Mouse (Mus musculus): ENCODE measurements at regions not wholly inside any gene's neighbourhood (a gene's known extent, or its start where the extent isn't known, plus 50 kb on each side); places are given as distances from the start of the nearest gene placed in this dataset.
"Not testable (repeated sequence)": the region's sequence is repeated elsewhere in the genome, so short reads cannot be mapped to it uniquely, and the experiment has no call there.

GRCm38 (mm10) chr13:75384631-75385340 is 295.2 kb downstream of the Pcsk1 start:
- WGBS = 76% methylated on average over 4 of the region's 4 CpGs
- no peak overlapping the region for H3K4me3 ChIP-seq (replicated peaks; ENCODE audit: low read length)
- no peak overlapping the region for H3K27ac ChIP-seq
- H3K4me1 ChIP-seq (replicated peaks; ENCODE audit: control insufficient read depth, insufficient read depth, low read length) = no peaks in the 10 kb centered on the region
- H3K27me3 ChIP-seq (ENCODE audit: control insufficient read depth, insufficient read depth, low read length) = no peaks in the 10 kb centered on the region
- DNase-seq (ENCODE audit: low spot score) = no peak
- no peaks in the 10 kb centered on the region for H3K9me3 ChIP-seq (ENCODE audit: control insufficient read depth, low read length)
- no peaks in the 10 kb centered on the region for H3K36me3 ChIP-seq (replicated peaks; ENCODE audit: control insufficient read depth, insufficient read depth)
- H3K4me2 ChIP-seq (replicated peaks) = no peak overlapping the region
- no peak overlapping the region for H3K9ac ChIP-seq
- ATAC-seq (ENCODE audit: low FRiP score) = no peak

- no peak overlapping the region for H3K9ac ChIP-seq
- H3K36me3 ChIP-seq (replicated peaks; ENCODE audit: control insufficient read depth, insufficient read depth) = no peaks in the 10 kb centered on the region
- H3K9me3 ChIP-seq (ENCODE audit: control insufficient read depth, low read length) = no peaks in the 10 kb centered on the region
- WGBS = 95% methylated on average over 1 of the region's 1 CpGs
- H3K4me2 ChIP-seq (replicated peaks) = no peak overlapping the region
- no peak overlapping the region for H3K27ac ChIP-seq
- DNase-seq (ENCODE audit: low spot score) = no peak
- no peak for ATAC-seq (ENCODE audit: low FRiP score)
- no peak overlapping the region for H3K4me3 ChIP-seq (replicated peaks; ENCODE audit: low read length)
- H3K27me3 ChIP-seq (ENCODE audit: control insufficient read depth, insufficient read depth, low read length) = no peaks in the 10 kb centered on the region
- no peaks in the 10 kb centered on the region for H3K4me1 ChIP-seq (replicated peaks; ENCODE audit: control insufficient read depth, insufficient read depth, low read length)
Measured at GRCm38 (mm10) chr13:75389211-75389610, 299.6 kb downstream of the Pcsk1 start.

GRCm38 (mm10) chr13:75390177-75390576 is 300.6 kb downstream of the Pcsk1 start:
- Histone ChIP-seq H3K4me3 (replicated peaks; ENCODE audit: low read length) (no peak overlapping the region), H3K9ac (no peak overlapping the region), H3K36me3 (replicated peaks; ENCODE audit: control insufficient read depth, insufficient read depth) (no peaks in the 10 kb centered on the region), H3K27me3 (ENCODE audit: control insufficient read depth, insufficient read depth, low read length) (no peaks in the 10 kb centered on the region), H3K4me2 (replicated peaks) (no peak overlapping the region), H3K4me1 (replicated peaks; ENCODE audit: control insufficient read depth, insufficient read depth, low read length) (no peaks in the 10 kb centered on the region), H3K9me3 (ENCODE audit: control insufficient read depth, low read length) (no peaks in the 10 kb centered on the region), H3K27ac (no peak overlapping the region)
- DNase-seq (ENCODE audit: low spot score) = no peak
- 100% methylated on average over 1 of the region's 1 CpGs for WGBS
- no peak for ATAC-seq (ENCODE audit: low FRiP score)

GRCm38 (mm10) chr13:75399846-75400245 is 306.7 kb upstream of the Ell2 start:
- not testable (repeated sequence) for H3K36me3 ChIP-seq (replicated peaks; ENCODE audit: control insufficient read depth, insufficient read depth); H3K4me3 ChIP-seq (replicated peaks; ENCODE audit: low read length); H3K9me3 ChIP-seq (ENCODE audit: control insufficient read depth, low read length); H3K4me1 ChIP-seq (replicated peaks; ENCODE audit: control insufficient read depth, insufficient read depth, low read length); H3K9ac ChIP-seq; ATAC-seq (ENCODE audit: low FRiP score); H3K4me2 ChIP-seq (replicated peaks); DNase-seq (ENCODE audit: low spot score); H3K27ac ChIP-seq; H3K27me3 ChIP-seq (ENCODE audit: control insufficient read depth, insufficient read depth, low read length)
- 88% methylated on average over 3 of the region's 3 CpGs for WGBS

GRCm38 (mm10) chr13:75420726-75421125 is 285.8 kb upstream of the Ell2 start:
- Histone ChIP-seq H3K36me3 (replicated peaks; ENCODE audit: control insufficient read depth, insufficient read depth) (no peaks in the 10 kb centered on the region), H3K27ac (no peak overlapping the region), H3K4me3 (replicated peaks; ENCODE audit: low read length) (no peak overlapping the region), H3K4me1 (replicated peaks; ENCODE audit: control insufficient read depth, insufficient read depth, low read length) (no peaks in the 10 kb centered on the region), H3K4me2 (replicated peaks) (no peak overlapping the region), H3K9me3 (ENCODE audit: control insufficient read depth, low read length) (no peaks in the 10 kb centered on the region), H3K27me3 (ENCODE audit: control insufficient read depth, insufficient read depth, low read length) (no peaks in the 10 kb centered on the region), H3K9ac (no peak overlapping the region)
- ATAC-seq (ENCODE audit: low FRiP score) (no peak), DNase-seq (ENCODE audit: low spot score) (no peak)
- 85% methylated on average over 2 of the region's 2 CpGs for WGBS

- Histone ChIP-seq H3K4me2 (replicated peaks) (no peak overlapping the region), H3K4me1 (replicated peaks; ENCODE audit: control insufficient read depth, insufficient read depth, low read length) (no peaks in the 10 kb centered on the region), H3K27me3 (ENCODE audit: control insufficient read depth, insufficient read depth, low read length) (no peaks in the 10 kb centered on the region), H3K9me3 (ENCODE audit: control insufficient read depth, low read length) (no peaks in the 10 kb centered on the region), H3K9ac (no peak overlapping the region), H3K27ac (no peak overlapping the region), H3K36me3 (replicated peaks; ENCODE audit: control insufficient read depth, insufficient read depth) (no peaks in the 10 kb centered on the region), H3K4me3 (replicated peaks; ENCODE audit: low read length) (no peak overlapping the region)
- whole genome bisulfite sequencing = 47% methylated on average over 3 of the region's 3 CpGs
- DNase-seq (ENCODE audit: low spot score) = peak; percentile 49
- no peak for ATAC-seq (ENCODE audit: low FRiP score)
Measured at GRCm38 (mm10) chr13:75426971-75427370, 279.6 kb upstream of the Ell2 start.

GRCm38 (mm10) chr13:75439170-75439569 is 267.4 kb upstream of the Ell2 start:
- 86% methylated on average over 2 of the region's 2 CpGs for WGBS
- ATAC-seq (ENCODE audit: low FRiP score) = no peak
- no peak overlapping the region for H3K27ac ChIP-seq

GRCm38 (mm10) chr13:75440051-75440450 is 266.5 kb upstream of the Ell2 start:
- H3K36me3 ChIP-seq (replicated peaks; ENCODE audit: control insufficient read depth, insufficient read depth) = no peaks in the 10 kb centered on the region
- H3K4me2 ChIP-seq (replicated peaks) = no peak overlapping the region
- no peak overlapping the region for H3K27ac ChIP-seq
- H3K9ac ChIP-seq = no peak overlapping the region
- no peaks in the 10 kb centered on the region for H3K27me3 ChIP-seq (ENCODE audit: control insufficient read depth, insufficient read depth, low read length)
- DNase-seq (ENCODE audit: low spot score) = no peak
- H3K4me1 ChIP-seq (replicated peaks; ENCODE audit: control insufficient read depth, insufficient read depth, low read length) = no peaks in the 10 kb centered on the region
- WGBS = 97% methylated on average over 6 of the region's 6 CpGs
- H3K4me3 ChIP-seq (replicated peaks; ENCODE audit: low read length) = no peak overlapping the region
- ATAC-seq (ENCODE audit: low FRiP score) = no peak
- H3K9me3 ChIP-seq (ENCODE audit: control insufficient read depth, low read length) = no peaks in the 10 kb centered on the region

More at GRCm38 (mm10) chr13:75439170-75439569, 267.4 kb upstream of the Ell2 start:
- Histone ChIP-seq H3K9me3 (ENCODE audit: control insufficient read depth, low read length) (no peaks in the 10 kb centered on the region), H3K36me3 (replicated peaks; ENCODE audit: control insufficient read depth, insufficient read depth) (no peaks in the 10 kb centered on the region), H3K27me3 (ENCODE audit: control insufficient read depth, insufficient read depth, low read length) (no peaks in the 10 kb centered on the region), H3K4me3 (replicated peaks; ENCODE audit: low read length) (no peak overlapping the region), H3K9ac (no peak overlapping the region), H3K4me1 (replicated peaks; ENCODE audit: control insufficient read depth, insufficient read depth, low read length) (no peaks in the 10 kb centered on the region), H3K4me2 (replicated peaks) (no peak overlapping the region)
- no peak for DNase-seq (ENCODE audit: low spot score)

GRCm38 (mm10) chr13:75460335-75460878 is 246.2 kb upstream of the Ell2 start:
- H3K4me1 ChIP-seq (replicated peaks; ENCODE audit: control insufficient read depth, insufficient read depth, low read length) = no peaks in the 10 kb centered on the region
- no peak overlapping the region for H3K4me3 ChIP-seq (replicated peaks; ENCODE audit: low read length)
- no peak for DNase-seq (ENCODE audit: low spot score)
- no peaks in the 10 kb centered on the region for H3K9me3 ChIP-seq (ENCODE audit: control insufficient read depth, low read length)
- no peak overlapping the region for H3K9ac ChIP-seq
- H3K4me2 ChIP-seq (replicated peaks) = no peak overlapping the region
- no peaks in the 10 kb centered on the region for H3K36me3 ChIP-seq (replicated peaks; ENCODE audit: control insufficient read depth, insufficient read depth)
- no peaks in the 10 kb centered on the region for H3K27me3 ChIP-seq (ENCODE audit: control insufficient read depth, insufficient read depth, low read length)
- ATAC-seq (ENCODE audit: low FRiP score) = no peak
- WGBS = 72% methylated on average over 1 of the region's 1 CpGs
- H3K27ac ChIP-seq = no peak overlapping the region

Data from hindbrain, embryonic 14.5 days (tissue).